Mouse (Mus musculus) right cerebral cortex, postnatal 25 days (tissue): Measurements from ENCODE around the gene Xirp1.
"Not testable (repeated sequence)": the region's sequence is repeated elsewhere in the genome, so short reads cannot be mapped to it uniquely, and the experiment has no call there.

Experiments used
- DNase-seq: peaks from one replicate; pipeline ENCODE4 v3.0.0; 2022

Gene Xirp1

DNA sequence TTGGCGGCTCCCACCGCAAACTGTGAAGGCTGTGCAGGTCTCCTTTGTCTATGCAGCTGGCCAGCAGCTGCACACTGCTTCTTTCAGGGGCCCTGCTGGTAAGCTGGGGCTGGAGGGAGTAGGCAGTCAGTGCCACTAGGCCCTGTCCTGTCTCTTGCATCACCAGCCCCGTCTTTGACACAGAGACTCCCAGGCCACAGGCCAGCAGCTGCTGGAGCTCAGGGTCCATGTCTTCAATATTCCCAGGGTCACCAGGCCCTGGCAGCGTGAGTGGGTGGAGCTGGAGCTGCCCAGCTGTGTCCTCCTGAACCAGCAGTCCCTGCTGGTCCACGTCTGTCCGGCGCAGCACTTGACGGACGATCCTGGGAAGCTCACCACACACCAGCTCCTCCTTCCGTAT is 6.4 kb downstream of the Xirp1 start:
- no peak for DNase-seq

DNA sequence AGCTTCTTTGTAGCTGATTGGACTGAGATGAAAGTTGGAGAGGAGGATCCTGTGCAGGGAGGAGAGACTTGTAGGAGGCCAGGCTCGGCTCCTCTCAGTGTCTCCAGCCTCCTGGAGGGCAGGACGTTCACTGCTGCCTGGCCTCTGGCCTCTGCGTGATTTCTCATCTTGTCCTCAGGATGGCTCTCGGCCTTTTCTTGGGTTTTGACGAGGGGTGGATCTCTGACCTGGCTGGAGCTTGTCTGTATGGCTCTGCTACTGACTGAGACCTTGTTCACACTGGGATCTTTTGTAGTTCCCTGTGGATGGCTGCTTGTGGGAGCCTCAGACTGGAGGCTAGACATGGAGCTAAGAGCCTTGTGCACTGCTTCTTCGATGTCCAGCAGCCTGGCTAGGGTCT is 8.6 kb downstream of the Xirp1 start:
- no peak for DNase-seq

DNA sequence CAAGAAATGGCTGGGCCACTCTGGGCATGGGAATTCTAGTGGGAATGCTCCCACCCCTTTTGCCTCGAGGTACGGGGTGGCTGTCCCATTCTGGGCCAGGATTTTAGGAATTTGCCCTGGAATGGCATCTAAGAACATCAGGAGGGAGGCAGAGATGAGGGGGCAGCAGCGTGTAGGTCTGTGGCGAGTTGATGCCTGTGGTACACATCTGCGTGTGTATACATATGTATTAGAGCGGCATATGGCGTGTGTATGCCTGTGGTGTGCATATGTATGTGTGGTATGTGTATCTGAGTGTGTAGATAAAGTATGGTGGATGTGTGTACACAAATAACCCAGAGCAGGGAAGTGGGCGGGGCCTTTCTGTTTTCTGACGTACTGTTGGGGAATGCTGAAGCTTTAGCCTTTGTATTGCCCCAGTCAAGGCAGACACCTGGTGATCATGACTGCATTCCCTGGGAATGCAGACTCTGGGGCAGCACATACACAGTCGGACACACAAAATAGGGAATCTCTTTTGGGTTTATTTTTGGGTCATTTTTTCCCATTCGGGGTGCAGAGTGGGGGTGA is 10.1 kb downstream of the Xirp1 start:
- DNase-seq = no peak

DNA sequence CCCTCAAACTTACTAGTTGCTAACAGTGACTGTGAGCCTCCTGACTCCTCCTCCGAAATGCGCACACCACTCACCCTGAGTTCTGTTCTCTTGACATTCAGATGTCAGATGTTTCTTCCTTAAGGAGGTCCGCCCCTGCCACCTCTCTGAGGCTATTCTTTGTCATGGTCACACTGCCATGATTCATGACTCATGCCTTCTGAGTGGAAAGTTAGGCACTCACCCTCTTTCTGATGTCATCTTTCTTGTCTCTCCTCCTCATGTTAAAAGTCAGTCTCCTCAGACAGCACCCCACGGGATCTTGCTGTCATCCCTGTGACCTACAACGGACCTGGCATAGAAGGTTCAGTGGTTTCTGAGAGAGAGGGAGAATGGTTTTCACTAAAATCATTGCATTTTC is 10.6 kb downstream of the Xirp1 start:
- DNase-seq = no peak

DNA sequence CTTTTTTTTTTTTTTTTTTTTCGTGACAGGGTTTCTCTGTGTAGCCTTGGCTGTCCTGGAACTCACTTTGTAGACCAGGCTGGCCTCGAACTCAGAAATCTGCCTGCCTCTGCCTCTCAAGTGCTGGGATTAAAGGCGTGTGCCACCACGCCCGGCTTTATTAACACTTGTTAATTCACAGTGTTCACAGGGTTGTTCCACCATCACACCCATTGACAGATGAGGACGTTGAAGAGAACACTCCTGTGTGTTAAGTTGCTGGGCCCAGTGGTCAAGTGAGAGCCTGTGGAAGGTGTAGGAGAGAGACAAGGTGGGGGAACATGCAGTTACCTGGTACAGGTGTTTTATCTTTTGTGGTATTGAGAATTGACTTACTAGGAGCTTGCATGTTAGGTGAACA is 11.2 kb downstream of the Xirp1 start:
- not testable (repeated sequence) for DNase-seq

DNA sequence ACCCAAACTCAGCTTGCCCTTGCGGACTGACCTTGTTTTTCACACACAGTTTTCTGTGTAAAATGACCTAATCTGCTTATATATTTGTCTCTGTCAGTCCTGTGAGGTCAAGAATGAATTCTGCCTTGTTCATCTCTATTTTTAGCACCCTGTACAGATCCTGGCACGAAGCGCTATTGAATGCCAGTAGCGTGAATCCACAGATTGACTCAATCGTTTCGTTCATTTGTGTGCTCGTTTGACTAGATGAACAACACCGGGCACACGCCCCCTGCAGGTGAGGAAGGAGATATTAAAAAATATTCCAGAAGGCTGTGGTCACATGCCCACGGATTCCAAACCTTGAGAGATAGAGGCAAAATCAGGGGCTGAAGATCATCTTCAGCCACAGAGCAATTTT is 11.9 kb downstream of the Xirp1 start:
- peak; percentile 54 for DNase-seq

DNA sequence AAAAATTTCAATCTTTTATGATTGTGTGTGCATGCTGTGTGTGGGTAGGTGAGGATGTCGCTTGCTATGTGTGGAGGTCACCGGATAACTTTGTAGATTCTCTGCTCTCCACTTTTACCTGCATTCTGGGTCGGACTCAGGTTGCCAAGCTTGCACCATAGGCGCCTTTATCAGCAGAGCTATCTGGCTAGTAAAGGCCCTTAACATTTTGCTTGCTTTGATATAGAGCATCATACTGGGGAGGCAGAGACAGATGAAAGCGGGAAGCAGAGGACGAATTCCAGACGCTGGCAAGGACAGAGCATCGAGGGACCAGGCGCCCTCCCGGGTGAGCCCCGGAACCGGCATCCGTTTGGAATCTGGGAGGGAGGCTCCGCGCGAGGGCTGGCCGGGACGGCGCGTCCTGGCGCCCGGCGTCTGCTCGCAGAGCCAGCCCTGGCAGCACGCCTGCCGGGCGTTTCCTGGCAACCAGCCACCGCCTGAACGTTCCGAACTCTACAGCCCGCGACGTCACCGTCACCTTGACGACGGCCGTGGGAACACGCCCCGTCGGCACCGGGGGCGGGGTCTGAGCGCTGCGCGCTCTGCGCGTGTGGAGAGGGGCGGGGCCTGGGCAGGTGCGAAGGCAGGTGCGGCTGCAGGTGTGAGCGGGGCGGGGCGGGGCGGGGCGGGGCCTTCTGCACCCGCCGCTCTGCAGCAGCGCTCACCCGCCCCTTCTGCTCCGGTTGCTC is 12.5 kb downstream of the Xirp1 start:
- DNase-seq = peak; percentile 96

DNA sequence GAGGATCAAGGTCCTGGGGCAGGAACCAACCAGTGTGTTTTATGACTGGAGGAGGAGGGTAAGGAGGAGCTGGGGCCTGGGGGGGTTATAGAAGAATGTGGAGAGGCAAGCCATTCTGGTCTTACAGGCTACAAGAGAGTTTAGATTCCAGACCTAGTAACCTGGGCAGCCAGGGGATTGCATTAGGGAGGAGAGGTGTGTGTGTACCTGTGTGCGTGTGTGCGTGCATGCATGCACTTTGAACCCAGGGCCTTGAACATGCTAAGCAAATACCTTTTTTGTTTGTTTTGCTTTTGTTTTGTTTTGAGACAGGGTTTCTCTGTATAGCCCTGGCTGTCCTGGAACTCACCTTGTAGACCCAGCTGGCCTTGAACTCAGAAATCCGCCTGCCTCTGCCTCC is 13.5 kb downstream of the Xirp1 start:
- no peak for DNase-seq

DNA sequence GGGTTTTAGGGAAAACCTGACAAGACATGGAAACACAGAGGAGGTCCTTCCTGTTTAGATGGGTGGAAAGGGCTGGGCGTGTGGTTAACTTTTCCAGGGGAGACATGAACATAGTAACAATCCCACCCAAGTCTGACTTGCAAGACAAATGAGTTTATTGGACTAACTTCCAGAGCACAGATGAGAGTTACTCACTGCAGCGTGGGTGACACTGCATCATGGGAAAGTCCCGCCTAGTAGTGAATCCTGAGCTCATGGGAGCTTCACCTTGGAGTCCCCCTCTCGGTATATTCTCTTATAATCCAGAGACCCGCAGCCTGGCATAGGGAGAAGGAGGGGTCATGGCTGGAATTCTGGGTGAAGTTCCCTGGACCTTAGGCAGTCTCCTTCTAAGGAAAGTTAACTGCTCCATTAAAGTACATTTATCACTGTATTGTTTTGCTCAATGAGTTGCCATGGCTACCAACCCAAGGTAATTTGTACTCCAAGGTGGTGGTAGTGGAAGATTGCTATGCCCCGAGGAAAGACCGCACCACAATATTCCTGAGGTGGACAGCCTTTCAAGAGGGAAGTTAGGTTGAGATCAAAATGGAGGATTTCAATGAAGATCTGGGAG is 14.1 kb downstream of the Xirp1 start:
- DNase-seq = no peak

DNA sequence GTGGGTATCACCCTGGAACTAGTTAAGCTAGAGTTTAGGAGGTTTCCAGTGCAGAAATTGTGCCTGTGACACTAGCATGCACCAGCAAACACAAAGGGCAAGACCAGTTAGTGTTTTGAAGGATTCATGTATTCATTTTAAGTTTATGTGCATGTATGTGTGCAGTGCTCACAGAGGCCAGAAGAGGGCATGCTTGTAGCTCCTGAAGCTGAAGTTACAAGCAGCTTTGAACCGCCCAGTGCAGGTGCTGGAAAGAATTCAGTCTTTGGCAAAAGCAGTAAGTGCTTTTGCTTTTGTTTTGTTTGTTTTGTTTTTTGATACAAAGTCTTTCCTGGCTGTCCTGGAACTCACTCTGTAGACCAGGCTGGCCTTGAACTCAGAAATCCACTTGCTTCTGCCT is 15.6 kb downstream of the Xirp1 start:
- DNase-seq = no peak

DNA sequence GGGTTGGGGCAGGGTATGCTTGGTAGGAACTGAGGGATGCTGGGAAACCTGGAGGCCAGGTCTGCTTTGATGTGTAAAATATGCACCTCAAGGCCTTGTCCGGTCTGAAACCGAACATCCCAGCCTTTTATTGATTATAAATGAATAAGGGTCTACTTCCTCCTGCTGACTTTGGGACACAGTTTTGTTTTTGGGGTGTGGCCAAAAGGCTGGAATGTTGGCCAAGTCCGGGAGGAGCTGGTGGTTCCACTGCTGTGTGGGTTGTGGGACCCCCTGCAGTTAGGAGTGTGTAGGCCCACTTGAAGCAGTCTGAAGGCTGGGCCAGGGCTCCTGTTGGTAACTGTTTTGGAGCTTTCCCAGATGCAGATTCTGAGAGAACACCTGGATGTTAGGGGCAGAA is 17.5 kb downstream of the Xirp1 start:
- DNase-seq = no peak

DNA sequence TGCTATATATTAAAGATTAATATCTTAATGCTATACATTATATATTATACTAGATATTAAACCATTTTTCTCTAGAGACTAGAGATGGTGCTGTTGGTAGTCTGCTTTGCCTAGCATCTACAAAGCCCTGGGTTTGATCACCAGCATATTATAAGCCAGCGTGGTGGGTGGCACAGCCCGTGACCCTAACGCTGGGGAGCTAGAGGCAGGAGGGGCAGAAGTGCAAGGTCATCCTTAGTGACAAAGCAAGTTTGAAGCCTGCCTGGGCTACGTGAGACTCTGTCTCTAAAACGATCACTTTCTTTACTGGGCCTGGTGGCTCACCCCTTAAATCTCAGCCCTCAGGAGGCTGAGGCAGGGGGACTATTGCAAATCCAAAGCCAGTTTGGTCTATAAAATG is 20.5 kb downstream of the Xirp1 start:
- DNase-seq = no peak

DNA sequence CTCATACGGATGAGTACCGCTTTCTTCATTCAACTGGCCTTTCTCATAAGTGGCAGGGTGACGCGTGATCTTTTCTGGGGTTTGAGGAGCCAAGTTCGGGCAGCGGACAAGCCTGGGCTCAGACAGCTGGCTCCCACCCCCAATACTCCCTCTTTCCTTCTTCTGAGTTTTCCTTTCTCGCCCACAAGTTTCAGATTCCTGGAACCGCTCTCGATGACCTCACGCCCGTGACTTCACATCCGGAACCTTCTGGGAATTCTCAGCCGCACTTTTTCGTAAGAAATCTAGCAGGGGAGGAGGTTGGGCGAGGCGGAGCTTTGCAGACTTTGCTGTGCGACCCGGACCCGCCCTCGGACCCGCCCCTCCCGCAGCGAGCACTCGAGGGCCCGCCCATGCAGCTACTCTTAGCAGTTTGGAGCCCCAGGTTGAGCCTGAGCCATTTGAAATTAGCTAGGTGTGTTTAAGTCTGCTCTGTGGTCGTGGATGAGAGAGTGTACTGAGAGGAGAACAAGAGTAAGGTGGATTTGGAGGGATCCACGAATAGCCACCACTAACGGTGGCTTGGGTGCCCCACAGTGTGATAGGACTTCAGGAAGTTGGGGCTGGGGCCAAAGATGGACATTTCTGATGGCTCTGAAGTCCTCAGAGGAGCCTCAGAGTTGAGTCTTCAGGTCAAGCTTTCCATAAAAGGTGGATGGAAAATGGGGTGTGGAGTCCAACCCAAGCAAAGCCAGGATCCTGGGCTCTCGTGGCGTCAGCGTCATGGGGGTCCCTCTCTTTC is 21.3 kb downstream of the Xirp1 start:
- peak; percentile 63 for DNase-seq

DNA sequence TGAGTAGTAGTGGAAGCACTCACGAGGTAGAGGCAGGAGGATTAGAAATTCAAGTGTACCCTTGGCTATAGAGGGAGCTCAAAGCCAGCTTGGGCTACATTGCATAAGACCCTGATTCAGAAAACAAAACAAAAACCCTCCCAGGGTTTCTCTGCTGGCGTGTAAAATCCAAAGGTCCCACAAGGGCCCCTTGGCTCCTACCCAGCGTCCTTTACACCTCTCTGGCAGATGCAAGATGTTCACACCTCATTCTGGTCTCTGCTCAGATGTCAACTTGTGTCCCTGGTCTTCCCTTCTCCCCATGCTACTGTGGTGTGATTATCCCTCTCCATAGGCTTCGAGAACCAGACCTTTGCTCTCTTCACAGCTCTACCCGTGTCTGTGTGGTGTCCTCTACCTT is 22.6 kb downstream of the Xirp1 start:
- no peak for DNase-seq

DNA sequence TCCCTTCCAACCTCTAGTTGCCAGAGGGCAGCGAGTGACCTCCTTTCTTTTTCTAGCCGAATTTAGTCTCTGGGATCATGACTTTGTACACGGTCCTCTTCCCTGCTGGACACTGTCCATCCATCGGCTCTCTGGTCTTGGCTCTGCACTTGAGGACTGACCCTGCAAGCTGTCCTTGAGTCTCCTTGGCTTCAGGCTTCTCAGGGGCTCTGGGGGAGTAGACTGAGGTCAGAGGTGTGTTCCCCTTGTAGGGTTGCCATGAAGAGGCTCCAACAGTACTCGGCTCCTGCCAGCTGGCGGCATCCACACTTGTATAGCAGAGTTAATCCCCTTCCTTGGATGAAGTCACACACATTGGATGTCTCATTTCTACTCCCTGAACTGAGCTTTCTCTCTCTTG is 23.8 kb downstream of the Xirp1 start:
- DNase-seq = no peak

DNA sequence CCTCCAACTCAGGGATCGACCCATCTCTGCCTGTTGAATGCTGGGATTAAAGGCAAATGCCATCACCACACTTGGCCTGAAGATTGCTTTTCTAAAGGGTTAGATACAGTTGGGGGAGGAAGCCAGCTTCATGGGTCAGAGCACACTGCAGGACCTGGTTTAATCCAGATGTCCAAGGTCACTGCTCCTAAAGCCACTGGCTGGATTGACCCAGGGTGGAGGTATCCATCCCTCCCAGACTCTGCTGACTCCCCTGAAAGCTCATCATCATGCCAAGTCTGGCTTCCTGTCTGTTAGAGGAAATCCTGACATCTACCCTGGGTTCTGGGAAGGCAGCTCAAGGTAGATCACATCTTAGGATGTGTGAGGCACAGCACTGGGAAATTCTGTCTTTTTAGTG is 24.6 kb downstream of the Xirp1 start:
- no peak for DNase-seq

DNA sequence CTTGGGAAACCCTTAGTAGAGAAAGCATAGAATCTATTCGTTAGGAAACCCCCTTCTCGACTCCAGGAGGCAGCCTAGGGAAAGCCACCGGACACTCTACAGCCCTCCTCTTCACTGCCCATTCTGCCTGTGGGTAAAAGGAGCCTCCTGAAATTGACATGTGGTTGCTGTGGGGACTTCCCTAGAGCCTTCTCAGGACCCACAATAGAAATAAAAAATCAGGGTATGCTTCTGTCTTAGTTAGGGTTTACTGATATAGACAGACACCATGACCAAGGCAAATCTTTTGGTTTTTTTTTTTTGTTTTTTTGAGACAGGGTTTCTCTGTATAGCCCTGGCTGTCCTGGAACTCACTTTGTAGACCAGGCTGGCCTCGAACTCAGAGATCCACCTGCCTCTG is 27.3 kb downstream of the Xirp1 start:
- DNase-seq = no peak

DNA sequence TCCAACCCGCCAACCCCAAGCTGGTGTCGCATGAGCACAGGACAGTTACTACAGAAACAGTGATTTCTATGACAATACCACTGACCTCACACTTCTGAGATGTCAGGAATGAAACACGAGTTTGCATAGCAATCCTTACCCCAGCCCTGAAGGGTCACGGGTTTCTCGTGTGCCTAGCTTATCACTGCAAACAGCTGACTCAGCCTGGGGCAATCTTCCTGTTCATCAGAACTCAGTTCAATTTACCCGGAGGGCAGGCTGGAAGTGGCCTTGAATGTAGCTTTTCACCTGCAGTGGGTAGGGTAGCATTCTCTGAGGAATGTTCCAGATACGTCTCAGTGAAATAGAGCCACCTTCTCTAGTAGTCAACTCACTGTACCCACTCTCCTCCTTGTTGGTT is 29.2 kb downstream of the Xirp1 start:
- DNase-seq = no peak

DNA sequence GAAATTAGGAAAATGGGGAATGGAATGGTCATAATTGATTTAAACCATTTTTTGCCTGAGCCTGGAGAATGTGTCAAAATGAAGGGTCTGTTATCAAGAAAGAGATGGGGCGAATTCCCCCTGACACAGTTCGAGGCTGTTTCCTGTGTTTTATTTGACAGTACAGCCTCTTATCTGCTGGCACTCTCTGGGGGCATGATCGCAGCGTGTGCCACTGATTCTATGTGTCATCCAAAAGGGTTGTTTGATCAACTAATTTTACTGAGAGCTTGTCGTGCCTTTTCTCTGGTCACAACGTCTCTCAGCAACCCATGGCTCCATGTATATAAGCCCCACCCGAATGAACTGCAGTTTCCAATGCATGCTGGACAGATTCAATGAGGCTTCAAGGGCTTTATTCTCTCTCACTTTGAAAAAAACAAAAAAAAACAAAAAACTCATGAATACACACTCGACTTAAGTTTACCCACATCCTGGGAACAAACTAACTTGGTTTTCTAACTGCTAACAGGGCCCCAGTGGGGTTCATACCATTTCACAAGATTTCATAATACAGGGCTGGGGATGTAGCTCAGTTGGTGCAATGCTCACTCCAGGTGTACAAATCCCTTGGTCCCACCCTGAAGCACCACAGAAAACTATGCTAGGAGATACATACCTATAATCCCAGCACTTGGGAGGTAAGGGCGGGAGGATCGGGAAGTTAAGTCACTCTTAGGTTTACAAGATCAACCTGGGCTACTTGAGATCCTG is 30.1 kb downstream of the Xirp1 start:
- no peak for DNase-seq

DNA sequence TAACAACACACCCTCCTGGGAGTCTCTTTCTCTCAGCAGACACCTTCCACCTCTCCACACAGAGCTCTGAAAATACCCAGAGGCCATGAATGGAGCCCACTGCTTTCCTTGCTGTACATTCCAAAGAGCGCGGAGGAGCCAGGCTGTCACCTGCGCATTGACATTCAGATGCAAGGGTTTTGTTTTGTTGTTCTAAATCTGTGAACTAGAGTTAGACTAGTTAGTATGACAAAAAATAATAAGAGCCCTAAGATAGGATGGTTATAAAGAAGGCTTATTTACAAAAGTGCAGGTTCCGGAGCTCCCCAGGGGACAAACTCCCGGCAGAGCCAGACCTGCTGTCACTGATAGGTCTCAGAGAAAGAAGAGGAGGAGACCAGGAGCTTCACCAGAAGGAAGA is 32.1 kb downstream of the Xirp1 start:
- DNase-seq = no peak

DNA sequence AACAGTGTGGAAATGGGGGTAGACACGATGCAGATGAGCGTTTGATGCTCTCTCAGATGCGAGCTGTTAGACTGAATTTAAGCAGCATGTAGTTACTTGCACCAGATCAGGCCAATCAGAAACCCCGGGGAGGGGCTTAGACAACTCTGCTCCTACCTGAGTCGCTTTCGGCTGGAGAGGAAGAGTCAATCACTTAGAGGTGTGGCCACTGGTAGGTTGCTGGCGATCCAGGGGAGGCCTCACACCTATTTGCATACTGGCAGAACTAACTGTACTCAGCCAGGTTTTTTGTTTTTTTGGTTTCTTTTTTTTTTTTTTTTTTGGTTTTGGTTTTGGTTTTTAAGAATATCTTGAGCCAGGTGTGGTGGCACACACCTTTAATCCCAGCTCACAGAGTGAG is 35.1 kb downstream of the Xirp1 start:
- no peak for DNase-seq

DNA sequence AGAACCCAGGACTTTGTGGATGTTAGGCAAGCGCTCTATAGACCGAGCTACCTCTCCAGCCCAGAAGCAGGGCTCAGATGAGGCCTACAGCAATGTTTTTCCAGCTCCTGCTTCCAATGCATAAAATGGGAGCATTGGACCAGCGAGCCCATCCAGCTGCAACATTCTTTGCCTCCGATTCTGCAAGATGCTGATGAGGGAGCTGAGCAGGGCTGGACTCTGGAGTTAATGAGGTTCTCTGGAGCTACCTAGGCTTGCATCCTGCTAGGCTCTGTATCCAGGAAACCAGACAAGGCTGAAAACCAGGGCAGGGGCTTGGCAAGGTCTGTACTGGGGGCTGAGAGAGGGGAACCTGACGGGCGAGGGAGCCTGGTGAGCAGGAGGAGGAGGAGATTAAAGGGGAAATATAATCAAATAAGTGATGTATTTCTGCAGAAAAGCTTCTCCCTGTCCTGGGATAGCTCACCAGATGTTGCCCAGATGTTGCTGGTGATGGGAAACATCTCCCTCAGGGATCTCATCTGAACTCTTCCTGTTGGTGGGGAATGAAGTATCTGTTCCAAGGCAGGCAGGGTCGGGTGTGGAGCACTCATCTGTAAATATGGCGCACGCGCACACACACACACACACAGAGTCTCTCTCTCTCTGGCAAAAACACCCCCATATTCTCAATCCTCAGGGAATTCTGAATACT is 37.4 kb downstream of the Xirp1 start:
- no peak for DNase-seq
